Mouse (Mus musculus) urinary bladder, postnatal 36 days (tissue): ENCODE measurements around the gene Fxyd3.

Experiments used
- DNase-seq, 2 experiments: peaks; one replicate each; pipeline ENCODE4 v3.0.0; 2022; ENCODE audit warnings: low spot score in 2 of 2, mixed read lengths in 1 of 2

Fxyd3 gene

DNA sequence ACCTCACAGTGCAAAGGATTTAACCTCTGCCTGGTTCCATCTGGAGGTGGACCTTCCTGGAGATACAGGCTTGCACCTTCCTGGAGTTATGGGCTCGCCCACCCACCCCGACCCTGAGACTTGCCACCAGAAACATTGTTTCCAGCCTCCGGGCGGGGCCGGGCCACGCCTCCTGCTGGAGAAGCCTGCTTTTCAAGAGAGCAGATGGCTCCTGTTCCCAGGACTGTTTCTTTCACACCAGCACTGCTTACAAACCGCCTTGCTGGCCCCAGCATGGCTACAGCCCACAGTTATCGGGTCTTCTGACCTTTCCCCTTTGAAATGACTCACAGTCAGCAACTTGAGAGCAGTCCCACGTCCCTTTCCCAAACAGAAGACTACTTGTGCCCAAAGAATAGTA is 4.2 kb downstream of the Fxyd3 start:
- no peak for DNase-seq

DNA sequence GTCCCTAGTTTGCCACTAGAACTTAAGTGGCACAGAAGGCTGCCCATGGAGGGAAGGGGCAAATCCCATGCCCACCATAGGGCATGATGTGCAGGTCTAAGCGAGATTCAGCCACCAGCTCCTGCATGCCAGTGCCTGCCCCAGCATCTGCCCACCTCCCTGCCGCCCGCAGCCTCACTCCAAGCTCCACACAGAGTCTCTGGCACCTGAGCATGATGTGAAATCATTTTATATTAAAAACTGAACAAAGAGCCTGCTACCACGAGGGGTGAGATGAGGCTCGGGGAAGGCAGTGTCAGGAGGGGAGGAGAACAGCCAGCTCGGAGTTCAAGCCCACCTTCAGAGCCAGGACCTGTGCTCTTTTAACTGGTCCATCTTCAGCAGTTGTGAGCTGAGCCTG is 6.2 kb downstream of the Fxyd3 start:
- DNase-seq: no peak

DNA sequence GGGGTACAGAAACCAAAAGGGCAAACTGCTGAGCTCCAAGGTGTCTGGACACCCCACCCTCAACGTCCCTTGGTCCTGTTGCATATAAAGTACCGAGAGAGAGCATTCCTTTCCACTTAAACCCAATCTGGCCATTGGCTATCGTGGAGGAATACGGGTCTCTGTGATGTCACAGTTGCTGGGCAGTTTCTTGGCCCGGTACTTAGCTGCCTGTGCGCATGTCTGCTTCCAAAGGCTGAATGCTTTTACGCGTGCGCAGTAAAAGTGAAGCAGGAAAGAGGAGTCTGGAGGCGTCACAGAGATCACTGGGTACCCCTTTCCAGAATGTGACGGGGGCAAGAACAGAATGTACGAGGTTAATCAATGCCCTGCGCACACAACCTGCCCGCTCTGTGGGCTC is 7.0 kb downstream of the Fxyd3 start:
- no peak for DNase-seq

DNA sequence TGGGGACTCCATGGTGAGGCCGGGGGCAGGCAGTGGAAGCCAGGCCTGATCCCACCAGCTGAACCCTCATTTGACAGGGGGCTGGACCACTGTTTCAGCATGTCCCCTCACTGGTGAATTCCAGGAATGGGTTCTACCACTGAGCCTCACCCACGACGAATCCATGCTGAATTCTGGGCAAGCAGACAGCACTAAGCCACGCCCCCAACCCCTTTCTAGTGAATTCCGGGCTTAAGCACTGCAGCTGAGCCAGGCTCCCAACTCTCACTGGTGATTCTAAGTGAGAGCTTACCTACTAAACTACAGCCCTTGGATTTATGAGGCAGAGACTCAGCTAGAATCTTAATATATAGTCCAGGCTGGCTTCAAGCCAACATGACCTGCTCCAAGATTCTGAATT is 8.7 kb downstream of the Fxyd3 start:
- DNase-seq: no peak

DNA sequence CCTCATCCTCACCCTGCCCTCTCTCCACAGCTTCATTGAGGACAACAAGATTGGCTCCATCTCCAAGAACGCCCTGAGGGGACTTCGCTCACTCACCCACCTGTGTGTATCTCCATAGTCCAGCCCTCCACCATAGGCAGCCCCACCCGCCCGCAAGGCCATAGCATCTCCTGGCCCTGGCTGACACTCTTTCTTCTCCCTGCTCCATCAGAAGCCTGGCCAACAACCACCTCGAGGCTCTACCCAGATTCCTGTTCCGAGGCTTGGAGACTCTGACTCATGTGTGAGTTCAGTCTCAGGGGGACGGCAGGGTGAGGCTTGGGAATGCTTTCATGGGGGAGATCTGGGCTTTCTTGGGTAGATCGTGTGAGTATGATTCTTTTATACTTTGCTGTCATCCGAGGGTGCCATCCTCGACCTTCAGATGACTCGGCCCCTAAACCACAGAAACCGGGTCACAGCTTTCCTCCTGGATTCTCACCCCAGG is 13.4 kb downstream of the Fxyd3 start:
- DNase-seq: no peak

DNA sequence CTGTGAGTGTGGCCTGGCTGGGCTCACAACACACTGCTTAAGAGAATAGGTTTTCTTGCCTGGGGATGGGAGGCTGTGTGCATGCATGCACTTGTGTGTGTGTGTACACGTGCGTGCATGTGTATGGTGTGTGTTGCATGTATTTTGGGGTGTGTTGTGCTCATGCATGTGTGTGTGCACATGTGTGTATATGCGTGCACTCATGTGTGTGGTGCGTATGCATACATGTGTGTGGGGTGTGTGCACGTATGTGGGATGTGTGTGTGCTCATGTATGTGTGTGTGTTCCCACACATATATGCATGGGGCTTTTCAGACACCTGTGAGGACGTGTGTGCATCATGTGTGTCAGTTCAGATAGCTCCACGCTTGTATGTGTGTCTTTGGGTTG is 15.9 kb downstream of the Fxyd3 start:
- no peak for DNase-seq

DNA sequence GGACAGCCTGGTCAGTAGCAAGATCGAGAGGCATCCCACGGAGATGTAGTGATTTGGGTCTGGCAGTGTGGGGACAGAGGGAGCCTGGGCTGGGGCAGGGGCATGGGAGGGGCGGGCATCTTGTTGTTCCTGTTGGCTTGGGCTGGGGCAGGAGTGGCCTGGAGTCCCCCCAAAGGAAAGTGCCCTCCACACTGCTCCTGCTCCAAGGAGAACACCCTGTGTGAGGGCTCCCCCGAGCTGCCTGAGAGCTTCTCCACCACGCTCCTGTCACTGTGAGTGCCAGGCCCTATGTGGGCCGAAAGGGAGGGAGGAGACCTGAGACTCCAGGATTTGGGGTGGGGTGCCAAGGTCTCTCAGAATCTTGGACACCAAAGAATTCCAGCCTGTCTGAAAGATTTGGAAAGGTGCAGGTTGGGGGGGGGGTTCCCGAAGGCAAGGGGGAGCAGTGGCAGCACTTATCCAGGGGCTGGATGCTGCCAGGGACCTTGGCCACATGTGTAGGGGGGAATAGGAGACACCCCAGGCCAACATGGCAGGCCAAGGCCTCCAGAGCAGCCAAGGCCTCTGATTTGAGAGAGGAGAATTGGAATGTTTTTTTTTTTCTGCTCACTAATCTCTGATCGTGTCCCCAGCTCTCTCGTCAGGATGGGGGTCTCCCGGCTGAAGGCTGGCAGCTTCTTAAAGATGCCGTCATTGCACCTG is 16.4 kb downstream of the Fxyd3 start:
- no peak for DNase-seq

DNA sequence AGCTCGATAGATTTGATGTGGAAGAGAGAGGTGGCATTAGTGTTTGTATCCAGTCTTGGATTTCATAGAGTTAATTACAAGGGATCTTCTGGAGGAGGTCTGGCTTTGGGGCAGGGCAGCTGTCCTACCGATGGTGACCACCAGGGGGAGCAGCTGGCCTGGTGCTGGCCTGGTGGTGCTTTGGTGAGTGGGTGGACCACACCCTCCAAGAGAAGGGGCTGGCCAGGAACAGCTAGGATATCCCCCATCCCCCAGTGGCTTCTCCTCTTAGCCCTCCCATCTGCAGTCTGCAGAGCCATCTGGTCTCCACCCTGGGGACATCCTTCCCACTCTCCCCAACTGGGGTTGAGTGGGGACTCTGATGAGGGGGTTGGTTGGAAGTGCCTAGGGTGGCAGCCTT is 17.4 kb downstream of the Fxyd3 start, which contains the start of gene Lgi4:
TSS of gene Lgi4 (plus strand) at position 235 of the 400 bp plus-strand sequence.
- DNase-seq: peak; percentile 86 to 90

DNA sequence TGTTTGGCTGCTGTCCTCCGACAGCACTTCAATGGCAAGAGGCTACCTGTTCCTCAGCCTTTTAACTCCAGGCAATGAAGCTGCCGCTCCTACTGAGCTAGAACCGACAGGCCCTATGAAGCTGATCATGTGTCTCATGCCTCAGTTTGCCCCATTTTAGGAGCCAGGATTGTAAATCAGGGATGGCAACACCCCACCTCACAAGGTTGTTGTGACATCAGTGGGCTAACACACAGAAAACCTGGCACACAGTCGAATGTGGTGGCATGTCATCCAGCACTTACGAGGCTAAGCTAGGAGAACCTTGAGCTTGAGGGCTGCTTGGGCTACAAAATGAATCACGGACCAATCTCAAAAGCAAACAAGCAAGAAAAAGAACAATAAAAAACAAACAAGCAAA is 18.3 kb downstream of the Fxyd3 start:
- DNase-seq: no peak

DNA sequence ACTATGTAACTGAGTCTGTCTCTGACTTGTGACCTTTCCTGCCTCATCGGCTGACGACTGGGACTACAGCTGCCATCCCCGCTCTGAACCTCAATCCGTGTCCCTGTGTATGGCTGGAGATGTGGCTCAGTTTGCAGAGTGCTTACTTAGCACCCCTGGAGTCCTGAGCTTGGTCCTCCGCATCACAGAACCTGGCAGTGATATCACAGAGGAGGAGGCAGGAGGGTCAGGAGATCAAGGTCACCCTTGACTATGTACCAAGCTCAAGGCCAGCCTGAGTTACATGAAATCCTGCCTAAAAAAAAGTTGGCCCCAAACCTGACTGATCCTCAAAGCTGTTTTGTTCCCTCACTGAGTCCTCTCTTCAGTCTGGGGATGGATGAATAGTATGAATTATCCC is 18.8 kb downstream of the Fxyd3 start:
- DNase-seq: no peak

DNA sequence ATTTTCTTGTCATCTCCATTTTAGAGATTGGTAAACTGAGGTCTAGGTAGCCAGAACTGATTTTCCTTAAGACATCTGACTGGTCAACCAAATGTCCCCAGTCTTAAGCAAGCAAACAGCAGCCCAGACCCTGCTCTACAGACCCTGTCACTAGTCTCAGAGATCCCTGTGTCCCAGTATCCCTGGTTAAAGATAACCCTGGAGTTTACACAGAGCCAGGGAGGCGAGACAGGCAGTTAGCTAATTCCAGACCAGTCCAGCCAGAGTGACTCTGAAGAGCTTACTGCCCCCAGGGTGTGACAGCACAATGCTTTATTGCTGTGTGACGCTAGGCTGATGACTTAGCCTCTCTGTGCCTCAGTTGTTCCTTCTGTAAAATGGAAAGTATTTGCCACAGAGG is 19.4 kb downstream of the Fxyd3 start, which contains the start of gene Fxyd1:
TSS of gene Fxyd1 (minus strand) at position 129 of the 400 bp plus-strand sequence.
- no peak for DNase-seq

DNA sequence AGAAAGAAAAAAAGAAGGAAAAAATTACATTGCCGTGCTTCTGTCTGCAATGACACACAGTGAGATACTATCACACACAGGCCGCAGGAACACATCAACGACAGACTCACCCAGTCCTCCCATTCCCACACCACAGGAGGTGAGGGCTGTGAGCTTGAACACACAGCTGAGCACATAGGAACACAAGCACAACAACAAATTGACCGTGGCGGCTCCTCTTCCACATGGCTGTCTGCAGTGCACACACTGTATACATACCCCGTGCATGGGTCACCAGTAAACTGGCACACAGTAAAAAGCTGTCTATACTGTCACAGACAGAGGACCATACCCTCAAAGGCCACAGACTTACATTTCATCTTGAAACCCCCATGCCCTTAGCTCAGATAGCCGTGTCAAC is 20.1 kb downstream of the Fxyd3 start:
- DNase-seq: no peak

DNA sequence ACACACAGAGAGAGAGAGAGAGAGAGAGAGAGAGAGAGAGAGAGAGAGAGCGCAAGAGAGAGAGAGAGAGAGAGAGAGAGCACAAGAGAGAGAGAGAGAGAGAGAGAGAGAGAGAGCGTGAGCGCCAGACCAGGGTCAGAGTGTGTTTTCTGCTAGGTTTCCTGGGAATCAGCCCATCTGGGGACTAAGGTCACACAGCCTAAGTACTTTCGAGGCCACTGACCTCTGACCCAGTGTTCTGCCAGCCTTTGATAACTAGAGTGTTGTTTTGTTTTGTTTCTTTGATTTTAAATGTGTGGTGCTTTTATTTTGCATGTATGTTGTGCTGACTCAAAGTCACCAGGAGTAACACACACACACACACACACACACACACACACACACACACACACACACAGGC is 20.6 kb downstream of the Fxyd3 start:
- DNase-seq: no peak

DNA sequence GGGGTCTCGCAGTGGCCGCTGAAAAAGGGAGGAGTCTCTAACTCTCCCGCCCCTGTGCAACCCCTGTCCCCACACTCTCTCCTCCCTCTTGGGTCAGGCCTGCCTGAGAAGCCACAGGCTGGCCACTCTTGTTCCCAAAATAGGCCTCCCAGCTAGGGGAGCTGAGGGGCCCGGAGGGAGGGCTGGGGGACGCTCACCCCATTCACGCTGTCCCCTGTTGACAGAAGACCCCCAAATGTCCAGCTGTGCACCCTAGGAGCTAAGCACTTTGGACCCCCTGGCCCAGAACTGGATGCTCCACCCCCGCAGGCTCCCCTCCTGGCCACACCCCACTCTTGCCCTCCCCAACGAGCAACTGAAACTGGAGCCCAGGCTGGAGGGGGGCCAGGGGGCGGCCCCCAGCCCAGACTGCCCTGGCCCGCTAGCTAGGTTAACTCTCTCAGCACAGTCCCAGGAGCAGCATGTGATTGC is 21.1 kb downstream of the Fxyd3 start:
- peak; percentile 78 to 89 for DNase-seq

DNA sequence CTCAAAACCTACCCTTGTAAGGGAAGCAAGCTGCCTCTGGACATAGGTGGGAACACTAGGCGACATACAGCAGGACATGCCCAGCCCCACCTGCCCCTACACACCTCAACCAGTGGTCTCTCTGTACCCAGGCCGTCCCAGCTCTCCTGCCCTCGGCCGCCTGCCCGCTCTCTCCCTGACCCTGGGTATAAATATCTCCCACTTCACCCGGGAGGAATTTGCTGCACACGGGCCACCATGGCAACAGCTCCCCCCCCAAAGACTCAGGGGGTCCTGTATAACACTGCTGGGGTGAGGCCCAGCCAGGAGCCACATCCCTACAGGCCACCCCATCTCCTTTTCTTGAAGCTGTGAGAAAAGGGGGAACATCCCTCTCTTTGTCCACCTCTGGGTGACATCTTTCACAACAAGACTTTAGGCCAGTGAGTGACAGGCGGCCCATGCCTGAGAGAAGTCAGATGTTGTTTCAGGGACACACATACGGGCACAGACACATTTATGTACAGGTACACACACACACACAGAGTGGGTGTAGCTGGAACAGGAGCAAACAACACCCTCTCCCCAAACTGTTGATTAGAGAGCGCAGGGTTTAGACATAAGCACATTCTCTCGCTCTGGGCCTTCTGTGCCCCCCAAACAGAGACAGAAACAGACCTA is 21.7 kb downstream of the Fxyd3 start:
- no peak for DNase-seq

DNA sequence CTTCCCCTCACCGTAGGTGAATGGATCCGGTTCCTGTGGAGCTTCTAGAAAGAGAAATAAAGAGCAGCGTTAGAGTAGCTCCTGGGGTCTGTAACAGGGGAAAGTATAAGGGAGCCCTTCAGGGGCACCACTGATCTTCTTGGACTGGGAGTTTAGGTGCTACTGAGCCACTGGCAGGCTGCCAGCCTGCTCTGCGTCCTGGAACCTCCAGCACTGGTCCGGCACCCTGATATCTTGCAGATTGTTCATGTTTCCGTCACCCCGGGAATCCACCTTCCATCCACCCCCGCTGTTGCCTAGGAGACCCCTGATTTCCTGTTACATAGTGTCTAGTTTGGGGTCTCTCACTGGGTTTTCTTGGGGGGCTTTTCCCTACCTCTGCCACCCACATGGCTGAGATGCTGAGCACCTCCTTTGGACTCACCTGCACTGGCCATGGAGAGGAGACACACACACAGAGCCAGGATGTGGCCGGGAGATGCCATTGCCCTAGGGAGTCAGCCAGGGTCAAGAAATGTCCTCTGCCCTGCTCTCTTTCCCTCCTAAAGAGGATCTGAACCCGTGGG is 22.5 kb downstream of the Fxyd3 start:
- no peak for DNase-seq

DNA sequence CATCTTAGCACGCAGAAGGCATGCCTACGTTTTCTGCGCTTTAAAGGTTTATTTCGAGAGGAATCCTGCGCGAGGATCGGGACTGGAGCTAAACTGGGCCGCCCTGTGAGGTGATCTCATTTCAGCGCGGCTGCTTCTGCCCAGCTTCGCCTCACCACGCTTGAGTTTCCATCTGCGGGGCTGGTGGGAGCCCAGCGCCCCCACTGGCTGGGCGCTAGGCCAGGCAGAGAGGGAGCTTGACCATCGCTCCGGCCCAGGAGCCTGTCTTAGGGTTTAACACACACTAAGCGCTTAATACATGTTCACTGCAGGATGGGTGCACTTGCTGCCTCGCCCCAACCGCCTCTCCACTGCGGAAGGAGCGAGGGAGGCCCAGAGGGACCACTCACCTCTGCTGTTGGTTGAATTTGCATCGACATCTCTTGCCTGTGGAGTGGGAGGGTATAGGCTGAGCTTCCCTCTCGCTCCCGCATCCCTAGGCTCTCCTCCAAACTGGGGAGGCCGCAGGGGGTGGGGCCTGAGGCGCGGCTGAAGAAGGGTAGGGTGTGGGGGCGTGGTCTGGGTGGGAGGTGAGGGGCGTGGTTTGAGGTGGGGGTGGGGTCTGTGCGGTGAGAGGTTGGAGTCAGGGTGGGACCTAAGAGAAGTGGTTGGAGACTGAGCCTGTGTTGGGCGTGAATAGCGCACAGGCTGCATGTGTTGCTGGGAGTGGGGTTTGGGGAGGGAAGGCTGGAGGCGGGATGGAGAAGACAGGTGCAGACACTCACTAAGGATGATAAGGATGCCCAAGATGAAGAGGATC is 23.7 kb downstream of the Fxyd3 start:
- DNase-seq: no peak

DNA sequence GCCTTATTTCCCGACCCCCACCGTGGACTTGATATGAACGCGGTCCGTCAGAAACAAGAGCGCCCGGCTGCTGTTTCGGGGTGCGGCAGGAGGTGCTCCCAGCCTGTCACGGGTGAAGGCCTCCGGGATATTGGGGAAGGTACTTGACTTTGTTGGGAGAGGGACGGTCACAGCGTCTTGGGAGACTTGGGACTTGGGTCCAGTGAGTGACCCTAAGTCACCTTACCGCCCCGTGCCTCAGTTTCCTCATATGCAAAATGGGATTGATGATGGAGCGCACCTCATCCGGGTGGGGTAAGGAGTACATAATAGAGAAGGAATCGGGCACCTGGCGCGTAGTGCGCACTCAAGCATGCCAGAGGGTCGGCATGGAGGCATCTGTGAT is 24.3 kb downstream of the Fxyd3 start:
- no peak for DNase-seq

DNA sequence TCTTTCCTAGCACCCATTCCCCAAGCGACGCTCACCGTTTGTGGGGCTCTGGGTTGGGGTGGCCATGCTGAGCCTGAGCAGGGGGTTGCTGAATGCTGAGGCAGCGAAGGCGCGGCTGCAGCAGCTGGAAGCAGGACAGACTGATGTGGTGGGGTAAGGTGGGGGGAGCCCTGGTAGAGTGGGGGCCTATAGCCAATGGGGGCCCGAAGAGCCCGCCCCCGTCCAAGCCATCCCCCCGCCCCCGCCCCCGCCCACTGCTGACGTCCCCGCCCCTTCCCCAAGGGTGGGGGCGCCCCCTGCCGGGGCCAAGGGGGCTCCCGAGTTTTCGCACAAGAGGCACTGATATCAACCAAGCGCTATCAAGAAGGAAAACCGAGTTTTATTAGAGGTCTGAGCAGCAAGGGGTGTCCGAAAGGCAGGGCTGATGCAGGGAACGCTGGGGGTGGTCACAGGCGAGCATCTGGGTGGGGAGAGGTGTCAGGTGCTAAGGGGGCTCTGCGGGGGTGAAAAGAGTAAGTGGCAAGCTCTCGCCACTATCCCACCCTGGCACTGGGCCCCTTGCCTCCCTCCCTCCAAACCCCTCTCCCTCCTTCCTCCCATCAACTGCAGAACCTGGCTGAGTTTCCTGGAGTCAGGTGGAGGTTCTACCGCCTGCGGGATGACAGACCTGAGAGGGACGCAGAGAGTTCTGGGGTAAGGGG is 25.0 kb downstream of the Fxyd3 start, which contains the start of gene Fxyd7:
TSS of gene Fxyd7 (minus strand) at position 147 of the 701 bp plus-strand sequence.
- DNase-seq: no peak

DNA sequence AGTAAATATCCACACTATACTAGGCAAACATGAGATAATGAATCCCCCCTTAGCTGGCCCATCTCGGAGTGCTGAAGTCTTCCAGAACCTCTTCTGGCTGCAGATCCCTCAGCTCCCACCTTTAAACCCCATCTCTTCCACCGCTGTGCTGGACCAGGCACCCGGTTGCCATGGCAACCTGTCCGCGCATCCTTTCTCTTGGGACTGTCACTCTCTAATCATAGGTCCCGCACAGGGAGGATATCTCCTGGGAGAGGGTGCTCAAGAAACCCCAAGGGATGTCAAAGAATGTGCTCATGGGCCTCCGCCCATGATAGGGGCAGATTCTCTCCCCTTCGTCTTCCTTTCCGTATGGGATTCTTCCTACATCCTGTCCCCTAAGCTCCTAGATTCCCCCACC is 25.6 kb downstream of the Fxyd3 start:
- DNase-seq: no peak

DNA sequence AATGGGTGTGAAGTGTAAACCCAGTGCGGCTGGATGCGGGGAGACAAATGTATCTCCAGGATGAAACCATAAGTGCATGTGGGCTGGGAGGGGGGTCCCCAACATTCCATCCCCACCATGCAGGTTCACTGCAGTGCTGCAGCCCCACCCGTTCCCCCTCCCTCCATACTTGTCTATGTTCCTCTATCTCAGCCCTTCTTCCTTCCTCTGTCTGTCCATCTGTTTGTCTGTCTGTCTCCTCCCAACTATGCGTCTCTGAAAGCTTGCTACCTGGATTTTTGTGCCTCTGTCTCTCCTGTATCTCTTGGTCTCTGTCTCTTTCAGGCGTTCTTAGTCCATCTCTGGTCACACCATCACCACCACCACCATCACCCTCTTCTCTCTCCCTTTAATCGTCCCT is 26.0 kb downstream of the Fxyd3 start:
- DNase-seq: no peak
